Mouse (Mus musculus) retina, postnatal 7 days (tissue): Measurements from ENCODE around the gene D1Pas1.

ENCODE experiments used
- DNase-seq: peaks from one replicate; pipeline ENCODE4 v3.0.0-alpha.2; 2012; ENCODE audit warnings: low read depth, low spot score

Gene D1Pas1

DNA sequence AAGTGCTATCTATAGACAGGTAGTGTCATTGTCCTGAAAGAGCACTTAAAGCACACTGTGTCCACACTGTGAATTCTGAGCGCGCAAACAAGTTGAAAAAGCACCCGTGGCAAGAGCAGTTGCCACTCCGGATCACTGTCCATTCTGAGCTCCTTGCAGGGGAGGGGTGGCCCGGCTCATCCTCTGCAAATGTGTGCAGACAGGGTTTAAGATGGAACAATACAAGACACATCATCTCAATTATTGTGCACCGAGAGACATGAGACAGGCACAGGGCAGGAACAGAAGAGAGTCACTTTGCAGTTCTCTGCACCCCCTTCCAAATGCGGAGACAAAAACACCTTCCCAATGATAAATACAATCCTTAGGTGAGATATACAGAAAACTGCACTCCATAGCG is 19.3 kb downstream of the D1Pas1 start:
- no peak for DNase-seq

DNA sequence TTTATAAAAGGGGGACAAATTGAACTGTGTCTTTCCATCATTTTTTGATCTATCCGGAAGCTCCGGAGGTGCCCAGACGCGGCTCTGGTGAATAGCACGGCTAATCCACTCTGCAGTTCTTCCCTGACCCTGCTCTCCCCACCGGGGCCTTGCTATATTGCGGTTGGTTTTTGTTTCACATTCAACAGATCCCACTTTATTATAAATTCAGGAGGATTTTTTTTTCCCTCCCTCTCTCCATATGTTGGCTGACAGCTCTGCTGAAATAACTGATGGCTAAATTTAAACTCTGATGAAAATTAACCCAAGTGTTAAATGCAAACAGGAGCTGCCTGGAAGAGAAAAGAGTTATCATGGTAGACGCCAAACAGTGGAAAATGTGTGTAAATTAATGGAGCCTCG is 21.1 kb downstream of the D1Pas1 start:
- no peak for DNase-seq

- no peak for DNase-seq
These were observed 21.6 kb downstream of the D1Pas1 start for GRCm38 (mm10) chr1:186988822-186989221.

- no peak for DNase-seq
These were observed 24.3 kb downstream of the D1Pas1 start for GRCm38 (mm10) chr1:186991473-186991872.

DNA sequence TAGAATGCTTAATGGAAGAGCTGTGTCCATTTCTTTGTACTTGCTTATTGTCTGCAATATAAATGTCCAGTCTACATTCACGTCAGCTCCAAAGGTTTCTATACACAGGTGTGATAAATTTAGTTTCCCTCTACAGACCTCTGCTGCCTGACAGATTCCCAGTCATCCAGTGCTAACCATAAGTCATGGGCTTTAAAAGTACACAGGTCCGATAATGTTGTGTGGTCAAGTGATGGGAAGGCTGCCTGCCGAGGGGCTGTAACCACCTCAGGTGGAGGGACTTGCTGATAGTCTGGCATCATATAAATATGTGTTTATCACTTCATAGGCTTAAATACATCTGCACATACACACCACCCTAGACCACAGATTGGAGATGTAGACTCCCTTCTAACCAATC is 24.9 kb downstream of the D1Pas1 start:
- DNase-seq: no peak

- no peak for DNase-seq
These were observed 30.5 kb downstream of the D1Pas1 start for GRCm38 (mm10) chr1:186997596-186998304.

- DNase-seq: no peak
These were observed 36.2 kb downstream of the D1Pas1 start for GRCm38 (mm10) chr1:187003441-187003861.

GRCm38 (mm10) chr1:187004306-187004705 is 37.1 kb downstream of the D1Pas1 start:
- DNase-seq: no peak

DNA sequence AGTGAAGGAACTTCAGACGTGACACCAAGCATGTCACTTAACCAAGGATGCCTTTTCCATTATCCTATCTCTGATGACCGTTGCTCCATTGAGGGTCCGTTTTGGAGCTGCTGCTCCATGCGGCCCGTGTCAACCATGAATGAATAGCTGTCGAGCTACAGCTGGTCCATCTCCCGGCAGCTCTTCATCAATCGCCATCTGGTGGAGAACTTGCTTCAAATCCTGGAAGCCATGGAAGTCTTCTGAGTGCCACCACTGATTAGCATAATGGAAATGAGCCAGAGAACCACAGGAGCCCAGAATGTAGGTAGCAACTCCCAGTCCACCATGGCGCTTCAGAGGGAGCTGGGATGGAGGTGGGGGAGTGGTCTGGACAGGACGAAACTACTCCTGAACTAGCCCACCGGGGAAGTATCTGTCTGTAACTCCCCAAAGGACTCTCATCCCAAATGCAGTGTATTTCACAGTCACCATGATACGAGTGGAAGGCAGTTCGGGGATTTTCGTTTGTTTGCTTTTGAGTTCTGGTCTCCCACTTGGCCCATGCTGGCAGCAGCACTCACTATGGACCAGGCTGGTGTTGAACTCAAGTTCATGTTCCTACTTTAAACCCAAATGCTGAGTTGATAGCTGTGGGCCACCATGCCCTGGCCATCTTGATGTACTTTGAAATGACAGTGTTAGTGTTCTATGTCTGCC is 39.2 kb downstream of the D1Pas1 start:
- no peak for DNase-seq

DNA sequence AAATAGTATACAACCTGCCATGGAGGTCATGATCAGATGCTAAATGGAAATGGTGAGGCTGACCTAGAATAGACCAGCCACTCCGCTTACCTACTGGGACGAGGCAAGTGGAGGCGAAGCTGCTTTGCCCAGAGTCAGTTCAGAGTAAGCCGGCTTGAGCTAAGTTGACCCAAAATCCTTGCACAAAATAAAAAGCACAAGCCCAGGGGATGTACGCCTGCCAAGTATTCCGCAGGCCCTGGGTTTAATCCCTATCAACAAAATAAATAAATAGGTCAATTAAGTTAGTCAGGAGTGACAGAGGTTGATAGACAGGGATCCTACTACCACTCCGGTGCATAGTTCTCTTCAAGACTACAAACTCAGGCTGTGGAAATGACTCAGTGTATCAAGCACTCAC is 41.0 kb downstream of the D1Pas1 start:
- DNase-seq: no peak

GRCm38 (mm10) chr1:187010071-187010470 is 42.9 kb downstream of the D1Pas1 start:
- no peak for DNase-seq

DNA sequence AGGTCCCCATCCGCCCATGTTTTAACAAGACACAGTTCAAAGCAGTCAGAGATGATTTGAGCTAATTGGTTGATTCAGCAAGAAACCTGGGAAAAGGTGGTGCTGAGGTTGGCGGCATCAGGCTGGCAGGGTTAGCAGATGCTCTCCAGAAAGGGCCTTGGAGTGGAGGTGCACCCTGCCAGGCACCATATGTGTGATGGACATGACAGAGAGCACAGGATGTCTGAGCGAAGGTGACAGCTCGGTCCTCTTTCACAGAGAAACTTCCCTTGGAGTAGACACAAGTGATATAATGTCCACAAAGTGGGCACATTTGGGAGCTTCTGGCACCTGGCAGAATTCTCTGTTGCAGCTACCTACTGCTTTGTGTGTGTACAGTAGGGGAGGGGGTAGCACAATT is 44.4 kb downstream of the D1Pas1 start:
- no peak for DNase-seq

- no peak for DNase-seq
These were observed 46.9 kb downstream of the D1Pas1 start for GRCm38 (mm10) chr1:187014141-187014540.

- DNase-seq: no peak
These were observed 48.5 kb downstream of the D1Pas1 start for GRCm38 (mm10) chr1:187015673-187016072.

- no peak for DNase-seq
These were observed 48.9 kb downstream of the D1Pas1 start for GRCm38 (mm10) chr1:187016116-187016515.

GRCm38 (mm10) chr1:187020011-187020410 is 52.8 kb downstream of the D1Pas1 start:
- DNase-seq: no peak
